Mouse (Mus musculus) kidney, postnatal 10 days (tissue): ENCODE data around the gene Ubxn11.
A peak's percentile ranks its signal among the peaks of the same experiment; 100 is the strongest.

ENCODE experiments used
- DNase-seq: peaks from one replicate; pipeline ENCODE4 v3.0.0; 2021; ENCODE audit warnings: mixed read lengths

The Ubxn11 gene

DNA sequence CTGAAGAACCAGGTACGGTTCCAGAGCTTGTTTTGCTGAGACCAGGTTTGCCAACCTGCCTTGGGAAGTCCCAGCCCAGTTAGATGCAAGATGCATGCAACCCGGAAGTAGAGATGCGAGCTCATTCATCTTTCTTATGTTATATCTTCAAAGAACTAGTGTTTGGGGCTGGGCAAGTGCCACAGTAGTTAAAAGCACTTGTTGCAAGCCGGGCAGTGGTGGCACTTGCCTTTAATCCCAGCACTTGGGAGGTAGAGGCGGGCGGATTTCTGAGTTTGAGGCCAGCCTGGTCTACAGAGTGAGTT, 11.2 kb upstream of the Ubxn11 start:
- no peak for DNase-seq

DNA sequence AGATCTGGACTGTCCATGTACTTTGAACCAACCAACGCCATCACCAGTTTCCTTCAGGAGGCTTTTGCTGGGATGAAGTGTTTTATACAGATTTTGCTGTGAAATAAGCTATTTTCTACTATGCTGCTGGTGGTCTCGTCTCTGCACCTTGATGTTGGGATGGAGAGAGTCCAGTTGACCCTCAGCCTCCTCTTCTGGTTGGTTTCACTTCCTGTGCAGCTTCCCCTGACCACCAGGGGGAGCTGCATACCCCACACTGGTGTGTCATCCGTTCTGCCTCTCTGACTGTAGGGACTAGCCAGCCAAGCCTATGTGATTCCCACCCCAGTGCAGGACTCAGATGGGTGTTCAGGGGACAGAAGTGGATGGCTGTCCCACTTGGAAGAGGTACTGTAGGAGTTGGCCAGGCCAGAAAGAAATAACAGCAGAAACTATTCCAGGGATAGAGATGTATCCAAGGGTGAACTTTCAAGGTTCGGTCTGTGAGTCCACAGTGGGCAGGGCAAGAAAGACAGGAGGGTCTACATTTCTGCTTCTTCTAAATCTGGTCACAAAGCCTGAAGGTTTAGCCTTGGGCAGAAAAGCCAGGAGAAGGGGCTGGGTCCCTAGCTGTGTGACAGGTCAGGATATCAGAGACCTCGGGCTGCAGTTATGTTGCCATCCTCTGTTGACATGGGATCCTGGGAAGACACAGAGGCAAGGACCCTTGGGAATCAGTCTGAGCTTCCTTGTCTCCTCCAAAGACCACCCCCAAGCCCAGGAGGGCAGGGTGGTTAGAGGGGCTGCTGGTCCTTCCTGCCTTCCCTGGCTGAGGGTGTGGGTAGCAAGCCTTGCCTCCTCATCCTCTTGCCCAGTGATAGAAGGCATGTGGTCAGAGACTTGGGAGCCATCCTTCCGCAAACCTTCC, 9.7 kb upstream of the Ubxn11 start:
- peak; percentile 70 for DNase-seq

DNA sequence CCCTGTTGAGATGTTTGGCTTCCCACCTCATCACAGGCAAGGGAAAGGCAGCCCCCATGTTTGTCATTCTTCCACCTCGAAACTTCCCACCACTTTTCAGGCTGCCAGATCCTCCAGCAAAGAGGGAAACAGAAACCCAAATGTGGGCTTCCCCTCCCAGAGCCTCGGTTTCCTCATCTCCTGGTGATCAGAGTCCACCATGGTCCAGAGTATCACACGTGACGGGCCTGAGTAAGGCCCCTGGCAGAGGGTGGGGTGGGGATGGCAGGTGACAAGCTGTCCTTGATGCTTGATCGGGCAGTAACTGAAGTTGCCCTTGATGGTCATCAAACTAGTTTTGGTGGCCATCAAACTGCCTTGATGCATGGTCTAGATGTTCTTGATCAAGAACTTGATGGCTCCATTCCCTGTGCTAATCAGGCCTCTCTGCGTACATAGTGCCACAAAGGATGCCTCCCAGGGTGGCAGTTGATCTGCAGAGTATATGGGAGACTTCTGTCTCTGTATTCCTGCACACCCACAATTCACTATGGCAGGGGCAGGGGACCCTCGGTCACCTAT, 8.3 kb upstream of the Ubxn11 start:
- DNase-seq: no peak

DNA sequence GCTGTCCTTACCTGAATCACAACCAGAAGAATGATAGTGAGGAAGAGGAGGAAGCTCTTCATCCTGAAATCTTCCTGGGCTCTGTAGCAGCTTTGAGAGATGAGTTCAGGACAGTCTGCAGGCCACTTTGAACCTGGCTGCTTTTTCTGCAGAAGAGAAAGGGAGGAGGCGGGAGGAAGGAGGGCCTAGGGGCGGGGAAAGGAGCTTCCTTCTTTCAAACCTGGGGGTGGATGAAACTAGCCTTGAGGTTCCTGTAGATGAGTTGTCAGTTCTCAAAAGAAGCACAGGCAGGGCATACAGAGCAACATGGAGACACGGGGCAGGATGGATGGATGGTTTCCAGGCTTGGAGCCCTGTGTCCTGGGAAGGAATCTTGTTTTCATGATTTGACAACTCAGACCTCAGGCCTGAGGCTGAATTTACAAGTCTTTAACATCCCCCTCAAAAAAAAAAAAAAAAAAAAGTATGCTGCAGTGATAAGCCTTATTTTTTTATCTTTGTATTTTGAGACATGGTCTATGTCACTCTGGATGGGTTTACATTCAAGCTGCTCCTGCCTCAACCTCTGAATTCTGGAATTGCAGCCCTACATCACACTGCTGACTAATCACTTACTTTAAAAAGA, 7.3 kb upstream of the Ubxn11 start, which contains the start of gene Cd52:
TSS of gene Cd52 (minus strand) at position 160 of the 625 bp plus-strand sequence.
- no peak for DNase-seq

GRCm38 (mm10) chr4:134096120-134096519, 6.2 kb upstream of the Ubxn11 start:
- no peak for DNase-seq

GRCm38 (mm10) chr4:134097015-134097608, 5.3 kb upstream of the Ubxn11 start:
- DNase-seq: no peak

DNA sequence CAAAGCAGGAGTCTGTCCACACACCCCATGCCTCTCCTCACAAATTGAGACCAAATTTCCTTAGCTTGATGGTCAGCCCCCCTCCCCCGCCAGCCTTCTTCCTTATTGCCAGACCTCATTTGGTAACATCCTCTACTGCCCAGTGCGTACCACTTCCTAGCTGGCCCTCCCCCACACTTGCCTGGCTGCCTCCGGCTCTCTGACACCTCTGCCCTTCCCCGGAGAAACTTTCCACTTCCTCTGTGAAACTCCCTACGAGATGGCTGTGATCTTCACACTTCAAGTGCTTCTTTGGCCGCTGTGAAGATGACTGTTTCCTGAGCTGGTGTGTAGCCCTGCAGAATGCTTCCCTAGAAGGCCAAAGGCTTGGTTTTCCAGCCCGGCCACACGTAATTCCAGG, 3.7 kb upstream of the Ubxn11 start:
- DNase-seq: peak; percentile 54

- no peak for DNase-seq
These were observed 2.1 kb upstream of the Ubxn11 start for GRCm38 (mm10) chr4:134100245-134100644.

- no peak for DNase-seq
These were observed 361 bp downstream of the Ubxn11 start for GRCm38 (mm10) chr4:134102742-134103119.

DNA sequence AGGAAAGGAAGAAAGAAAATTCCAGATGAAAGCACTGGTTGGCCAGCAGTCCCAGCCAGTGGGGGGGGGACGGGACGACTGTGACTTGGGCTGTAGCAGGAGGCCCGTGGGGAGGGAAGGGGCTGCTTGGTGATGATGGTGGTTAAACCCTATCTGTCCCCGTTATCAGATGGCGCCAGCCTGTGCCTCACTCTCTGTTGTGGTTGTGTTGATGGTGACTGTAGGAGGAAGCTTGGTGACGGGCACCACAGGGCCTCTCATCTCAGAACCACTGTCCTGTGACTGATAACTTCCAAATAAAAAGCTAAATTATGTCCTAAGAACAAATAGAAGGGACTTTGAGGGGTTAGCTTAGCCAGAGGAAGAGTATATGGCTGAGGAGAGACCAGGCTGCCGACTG, 3.7 kb downstream of the Ubxn11 start:
- no peak for DNase-seq

DNA sequence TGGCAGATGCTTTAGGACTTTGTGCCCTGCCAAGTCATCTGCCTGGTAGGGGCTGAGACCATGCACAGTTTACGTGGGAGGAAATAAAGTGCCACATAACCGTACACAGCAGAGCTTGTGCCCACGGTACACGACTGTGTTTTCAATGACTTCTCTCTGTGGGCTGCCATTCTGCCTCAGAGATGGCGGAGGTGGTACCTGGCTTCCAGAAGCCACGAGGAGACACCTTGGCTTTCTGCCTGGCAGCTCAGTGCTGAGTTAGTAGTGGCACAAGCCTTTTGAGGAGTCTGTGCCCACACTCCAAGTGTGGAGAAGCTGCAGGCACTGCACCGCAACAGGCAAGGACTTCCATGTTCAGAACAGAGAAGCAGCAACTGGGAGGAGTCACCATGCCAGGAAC, 5.4 kb downstream of the Ubxn11 start:
- no peak for DNase-seq

DNA sequence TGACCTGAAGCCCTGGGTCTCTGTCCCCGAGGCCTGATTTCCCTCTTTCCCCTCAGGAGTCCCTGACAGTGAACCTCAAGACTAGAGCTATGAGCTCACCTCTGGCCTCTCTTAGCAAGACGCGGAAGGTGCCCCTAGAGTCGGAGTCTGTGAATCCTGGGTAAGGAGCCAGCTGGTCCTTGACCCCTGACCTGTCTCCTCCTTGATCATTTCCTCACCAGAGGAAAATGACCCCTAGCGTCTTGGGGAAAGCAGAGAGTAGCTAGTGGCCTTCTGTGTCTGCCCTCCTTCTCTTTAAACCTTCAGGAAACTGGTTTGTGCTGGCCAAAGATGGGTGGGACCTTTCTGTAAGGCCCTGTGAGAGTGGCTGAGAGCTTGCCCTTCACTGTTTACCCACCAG, 5.8 kb downstream of the Ubxn11 start:
- DNase-seq: no peak

GRCm38 (mm10) chr4:134110653-134111052, 8.3 kb downstream of the Ubxn11 start:
- DNase-seq: no peak

GRCm38 (mm10) chr4:134112403-134112802, 10.0 kb downstream of the Ubxn11 start:
- DNase-seq: no peak

GRCm38 (mm10) chr4:134113356-134113994, 11.1 kb downstream of the Ubxn11 start:
- DNase-seq: no peak

DNA sequence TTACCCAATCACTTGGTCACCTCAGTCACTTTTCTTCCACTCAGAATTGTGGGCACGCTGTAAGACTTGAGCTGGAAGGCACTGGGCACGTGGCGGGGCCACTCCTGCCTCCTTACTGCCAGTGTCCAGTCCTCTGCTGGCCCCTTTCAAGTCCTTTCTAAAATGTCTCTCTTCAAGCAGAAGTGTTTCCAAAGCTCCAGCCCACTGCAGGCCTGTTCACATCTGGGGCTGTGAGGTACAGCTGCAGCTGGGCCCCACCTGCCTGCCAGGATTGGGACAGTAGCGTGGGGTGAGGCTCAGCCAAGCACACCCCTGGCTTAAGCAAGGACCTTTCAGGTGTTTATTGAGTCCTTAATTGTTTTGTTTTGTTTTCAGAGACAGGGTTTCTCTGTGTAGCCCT, 11.7 kb downstream of the Ubxn11 start:
- DNase-seq: no peak

DNA sequence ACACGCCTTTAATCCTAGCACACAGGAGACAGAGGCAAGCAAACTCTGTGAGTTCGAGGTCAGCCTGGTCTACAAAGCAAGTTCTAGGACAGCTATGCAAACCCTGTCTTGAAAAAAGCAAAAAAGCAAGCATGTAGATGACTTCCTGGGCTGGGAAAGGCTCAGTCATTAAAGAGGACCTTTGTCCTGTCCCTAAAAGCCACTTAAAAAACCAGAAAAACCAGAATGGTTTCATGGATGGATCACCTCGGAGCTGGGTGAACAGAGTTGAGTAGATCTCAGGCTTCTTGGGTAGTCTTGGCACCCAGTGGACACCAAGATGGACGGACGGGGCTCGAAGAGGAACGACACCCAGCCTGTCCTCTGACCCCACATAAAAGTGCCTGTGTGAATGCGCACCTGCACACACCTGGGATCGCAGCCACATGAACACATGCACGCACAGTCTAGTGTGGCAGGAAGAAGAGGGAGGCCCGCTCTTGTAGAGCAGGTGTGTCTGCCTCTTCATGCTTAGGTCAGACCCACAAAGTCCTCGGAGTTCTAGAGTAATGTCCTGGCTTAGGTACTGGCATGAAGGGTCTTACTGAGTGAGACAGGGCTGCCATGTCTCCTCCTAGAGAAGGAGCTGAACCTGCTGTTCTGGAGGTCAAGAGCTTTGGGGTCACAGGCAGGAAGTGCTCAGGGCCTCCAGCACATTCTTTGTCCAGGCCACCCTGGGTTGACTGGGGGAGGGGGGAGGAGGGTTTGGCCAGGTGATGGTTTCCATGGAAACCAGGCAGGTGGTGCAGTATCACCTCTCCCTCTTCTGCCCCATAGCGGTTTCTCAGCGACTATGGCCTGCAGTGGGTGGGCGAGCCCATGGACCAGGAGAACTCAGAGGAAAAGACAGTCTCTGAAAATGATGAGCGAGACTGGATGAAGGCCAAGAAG, 13.1 kb downstream of the Ubxn11 start:
- no peak for DNase-seq

- no peak for DNase-seq
These were observed 14.1 kb downstream of the Ubxn11 start for GRCm38 (mm10) chr4:134116501-134116900.

- DNase-seq: no peak
These were observed 14.6 kb downstream of the Ubxn11 start for GRCm38 (mm10) chr4:134117012-134117411.

DNA sequence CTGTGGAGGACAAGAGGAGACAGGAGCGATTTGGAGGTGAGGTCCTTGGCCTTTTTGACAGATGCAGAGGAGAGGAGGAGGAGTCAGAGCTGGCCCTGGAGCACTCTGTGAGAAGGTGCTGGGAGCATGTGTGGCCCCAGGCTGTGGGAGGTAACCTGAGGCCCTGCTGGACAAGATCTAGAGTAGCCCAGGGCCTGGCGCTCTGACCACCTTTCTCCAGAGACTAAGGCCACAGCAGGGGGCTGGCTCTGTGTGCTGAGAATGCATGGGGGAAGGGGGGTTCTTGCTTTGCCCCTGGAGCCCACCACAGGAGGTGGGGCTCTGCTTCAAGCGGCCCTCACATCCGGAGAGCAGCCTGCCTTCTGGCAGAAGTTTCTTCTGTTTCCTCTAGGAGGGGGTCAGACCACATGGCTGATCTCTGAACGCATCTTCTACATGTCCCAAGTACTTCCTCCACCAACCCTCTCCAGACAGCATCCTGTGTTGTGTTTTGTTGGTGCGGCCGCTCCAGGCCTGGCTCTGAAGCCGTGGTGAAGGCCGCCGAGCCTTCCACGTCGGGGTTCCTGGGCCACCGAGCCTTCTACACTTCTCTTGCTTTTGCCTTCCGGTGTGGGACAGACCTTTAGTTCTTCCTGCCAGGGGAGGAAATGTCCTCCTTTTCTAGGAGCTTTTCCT, 15.9 kb downstream of the Ubxn11 start:
- DNase-seq: no peak

DNA sequence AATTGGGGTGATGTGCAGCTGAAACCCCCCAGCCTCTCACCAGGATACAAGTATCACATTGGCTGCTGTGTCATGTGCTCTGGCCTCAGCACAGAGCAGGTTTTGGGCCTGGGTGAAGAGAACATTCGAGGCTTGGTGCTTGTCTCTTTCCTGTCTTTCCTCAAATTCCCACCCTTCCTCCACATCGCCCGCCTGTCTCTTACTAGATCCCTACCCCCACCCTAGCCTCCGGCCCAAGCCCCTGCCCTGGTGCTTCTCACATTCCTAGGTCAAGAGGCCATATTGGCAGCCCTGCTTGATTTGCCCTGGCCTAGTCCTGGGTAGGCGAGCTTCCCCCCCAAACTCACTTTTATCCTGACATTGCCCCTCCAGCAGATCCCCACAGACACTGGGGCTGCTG, 16.7 kb downstream of the Ubxn11 start:
- DNase-seq: no peak

- peak; percentile 25 for DNase-seq
These were observed 17.3 kb downstream of the Ubxn11 start for GRCm38 (mm10) chr4:134119644-134120043.
